Mouse (Mus musculus) adrenal gland, adult 8-10 months (tissue): ENCODE results near the gene Gli3. TPM values are rescaled to one million over a fixed set of nuclear protein-coding genes. Genes with fewer than 3 reads are reported as not detected.

ENCODE experiments used
- DNase-seq: peaks from one replicate; pipeline ENCODE4 v3.0.0; 2022
- total RNA-seq, 4 experiments: library from RNA; stranded (reverse); gene quantifications; 2 replicates each; pipeline ENCODE4 v1.2.4; 2022

Gene Gli3
- total RNA-seq, 4 experiments from 2014 or later = 4.4 to 7.1 (median 5.9) TPM

GRCm38 (mm10) chr13:15724723-15725122 lies 261.7 kb downstream of the Gli3 start:
- no peak for DNase-seq

DNA sequence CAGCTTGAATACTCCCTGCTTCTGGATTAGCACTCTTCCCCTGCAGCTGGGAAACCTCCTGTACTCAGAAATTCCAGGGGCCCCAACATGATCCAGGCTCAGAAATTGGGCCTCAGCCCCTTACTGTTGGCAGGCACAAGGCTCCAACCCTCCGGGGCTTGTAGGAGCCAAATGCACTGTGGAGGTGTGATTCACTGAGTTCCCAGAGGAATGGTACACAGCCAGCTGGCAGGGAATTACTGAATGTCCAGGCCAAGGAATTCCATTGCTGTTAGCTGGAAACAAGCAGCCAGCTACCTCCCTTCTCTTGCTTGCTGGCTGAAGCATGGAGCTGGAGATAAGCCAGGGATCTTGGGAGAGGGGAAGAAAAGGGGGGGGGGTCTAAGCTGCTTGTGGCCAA lies 278.7 kb downstream of the Gli3 start:
- peak; percentile 18 for DNase-seq

GRCm38 (mm10) chr13:15742308-15742707 lies 279.3 kb downstream of the Gli3 start:
- no peak for DNase-seq

GRCm38 (mm10) chr13:15742777-15743176 lies 279.7 kb downstream of the Gli3 start:
- DNase-seq = no peak

DNA sequence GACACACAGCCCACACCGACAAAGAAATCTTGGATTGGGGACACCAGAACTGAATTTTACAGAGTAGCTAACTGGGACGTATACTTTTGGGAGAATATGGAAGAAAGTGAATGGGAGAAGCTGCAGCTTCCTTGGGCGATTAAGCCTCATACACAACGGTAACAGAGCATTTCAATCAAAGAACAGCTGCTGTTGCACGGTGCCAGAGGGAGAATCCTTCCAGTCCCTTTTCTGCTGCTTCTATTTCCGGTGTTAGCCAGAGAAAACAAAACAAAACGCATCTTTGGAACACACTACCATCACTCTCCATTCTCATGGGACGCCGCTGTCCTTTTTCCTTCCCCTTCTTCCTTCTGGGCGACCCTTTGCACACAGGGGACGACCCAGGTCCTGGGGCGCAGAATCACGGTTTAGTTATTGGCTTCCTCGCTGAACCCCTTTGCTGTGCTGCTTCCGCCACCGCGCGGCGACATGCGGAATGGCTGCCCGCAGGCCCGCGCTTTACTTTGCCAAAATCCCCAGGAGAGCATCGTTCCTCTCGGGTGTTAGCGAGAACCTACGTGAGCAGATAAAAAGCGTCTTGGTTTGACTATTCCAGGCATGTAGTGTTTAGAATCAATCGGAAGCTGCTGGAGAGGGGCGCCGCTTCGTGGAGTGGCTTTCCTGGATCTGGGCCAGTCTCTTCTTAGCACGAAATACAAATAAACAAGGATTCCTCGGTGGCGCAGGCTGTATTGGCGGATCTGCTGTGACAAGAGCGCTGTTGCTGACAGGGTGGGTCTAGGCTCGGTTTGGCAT lies 296.0 kb downstream of the Gli3 start:
- peak; percentile 34 for DNase-seq

- DNase-seq = no peak
Observed at GRCm38 (mm10) chr13:15759633-15760441, 296.8 kb downstream of the Gli3 start.

DNA sequence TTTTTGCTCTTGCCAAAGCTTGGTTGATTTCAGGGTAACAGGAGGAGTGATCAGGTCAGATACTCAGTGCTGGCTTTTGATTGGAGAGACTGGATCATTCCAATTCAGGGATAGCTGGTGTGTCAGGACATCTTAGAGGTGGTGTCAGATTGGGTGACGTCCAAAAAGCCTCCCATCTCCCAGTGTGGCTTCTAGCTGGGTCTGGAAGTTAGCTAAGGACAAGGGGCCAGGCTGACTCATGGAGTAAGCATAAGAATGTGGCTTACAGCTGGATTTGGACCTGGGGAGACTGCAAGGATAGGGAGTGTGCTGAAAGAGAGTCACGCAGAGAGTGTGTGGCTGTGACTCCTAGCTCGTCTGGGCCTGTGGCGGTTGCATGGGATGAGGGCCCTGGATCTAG lies 299.3 kb downstream of the Gli3 start:
- no peak for DNase-seq

GRCm38 (mm10) chr13:15762901-15763417 lies 299.9 kb downstream of the Gli3 start:
- DNase-seq = no peak

DNA sequence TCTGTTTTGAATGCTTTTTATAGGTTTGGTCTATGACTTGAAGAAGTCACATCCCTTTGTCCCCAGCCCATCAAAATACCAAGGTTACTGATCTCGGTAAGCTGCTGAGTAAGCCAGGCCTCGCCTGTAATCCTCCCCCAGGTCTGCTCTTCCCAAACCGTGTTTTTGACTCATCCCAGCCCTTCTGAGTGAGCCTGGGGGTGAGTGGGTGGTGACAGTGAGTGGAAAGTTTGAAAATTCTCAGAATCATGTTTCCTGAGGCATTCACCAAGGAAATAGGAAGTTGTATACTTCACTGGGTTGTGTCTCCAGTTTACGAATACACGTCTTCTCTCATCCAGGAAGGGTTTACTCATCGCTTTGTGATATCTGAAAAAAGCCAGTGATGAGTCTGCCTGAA lies 314.6 kb downstream of the Gli3 start:
- no peak for DNase-seq
